Mouse (Mus musculus) bone marrow macrophage, adult 2 months (primary cell): ENCODE measurements around the gene Gbx1.

ENCODE experiments used
- CTCF ChIP-seq: IDR thresholded peaks from 2 replicates; pipeline ENCODE4 v1.5.1; 2012; ENCODE audit warnings: low read depth, mild to moderate bottlenecking, low read length, moderate library complexity
- POLR2A ChIP-seq: IDR thresholded peaks from 2 replicates; pipeline ENCODE4 v1.6.1; 2012; ENCODE audit warnings: mild to moderate bottlenecking, low read depth, low read length, borderline replicate concordance

DNA sequence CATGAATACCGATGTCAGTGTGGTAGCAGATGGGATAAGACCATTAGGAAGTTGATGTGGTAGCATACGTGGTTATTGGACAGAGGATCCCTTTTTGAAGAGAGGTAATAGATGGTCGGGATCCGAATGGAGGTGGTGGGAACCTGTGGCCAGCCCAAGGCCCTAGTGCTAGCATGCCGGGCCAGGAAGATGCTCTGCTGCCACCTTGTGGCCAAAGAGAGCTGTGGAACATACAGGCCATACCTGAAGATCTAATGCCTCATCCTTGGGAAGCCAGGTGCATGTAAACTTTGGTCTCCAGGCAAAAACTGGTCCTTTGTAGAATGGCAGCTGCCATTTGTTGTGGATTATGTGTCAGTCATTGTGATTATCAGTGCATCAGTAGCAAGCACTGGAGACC is 56.4 kb downstream of the Gbx1 start:
- TF ChIP-seq POLR2A (no peak), CTCF (peak; percentile 65; the same call in 1 of the 2 replicates)
